Comparison of ENCODE assay signal across 19 mouse cellular contexts in the genomic region with DNA sequence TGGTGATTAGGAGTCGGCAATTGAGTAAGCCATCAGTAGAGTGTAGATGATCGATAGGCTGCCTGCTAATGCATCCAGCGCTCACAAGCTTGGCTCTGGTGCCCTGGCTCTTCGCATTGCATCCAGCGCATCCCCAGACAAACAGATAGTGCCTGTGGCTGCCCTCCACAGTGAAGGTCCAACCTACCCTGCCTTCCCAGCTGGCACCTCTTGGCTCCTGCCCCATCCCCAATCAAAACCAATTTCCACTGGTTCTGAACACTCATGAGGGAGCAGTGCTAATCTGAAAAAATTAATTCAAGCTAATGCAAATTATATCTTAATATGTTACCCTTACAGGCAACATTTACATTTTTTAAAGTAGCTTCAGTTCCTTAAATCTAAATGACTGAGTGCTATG. TPM values are rescaled to one million over a fixed set of nuclear protein-coding genes. Genes with fewer than 3 reads are reported as not detected.
DNase-seq lines count a peak whose midpoint lies in the region; ATAC-seq lines count a peak whose summit lies in the region.
"Had no signal": no experiment of that assay in that cellular context is flagged by ENCODE, and none has a peak within 500 bp of the region (broad histone marks: within the 10 kb centered on the region; RNA-seq: fewer than 3 reads in every experiment).

No protein-coding gene starts in this region.

- no peak overlapping the region for H3K9ac ChIP-seq in hindbrain, embryonic 15.5 days
- no peak overlapping the region for H3K9ac ChIP-seq in hindbrain, embryonic 13.5 days
- H3K9ac ChIP-seq: embryonic facial prominence, embryonic 13.5 days; embryonic facial prominence, embryonic 15.5 days; forebrain, embryonic 12.5 days had no signal

- WGBS in hindbrain, embryonic 15.5 days: 64% methylated on average over 5 of the region's 5 CpGs
- WGBS in hindbrain, embryonic 13.5 days: 83% methylated on average over 5 of the region's 5 CpGs

- H3K4me2 ChIP-seq in hindbrain, embryonic 15.5 days: no peak overlapping the region
- no peak overlapping the region for H3K4me2 ChIP-seq in hindbrain, embryonic 13.5 days
- H3K4me2 ChIP-seq: embryonic facial prominence, embryonic 13.5 days; embryonic facial prominence, embryonic 15.5 days; forebrain, embryonic 12.5 days had no signal

- H3K27ac ChIP-seq in hindbrain, embryonic 15.5 days (replicated peaks): no peak overlapping the region
- no peak overlapping the region for H3K27ac ChIP-seq in hindbrain, embryonic 13.5 days
- H3K27ac ChIP-seq: embryonic facial prominence, embryonic 13.5 days; embryonic facial prominence, embryonic 15.5 days; forebrain, embryonic 10.5 days; forebrain, embryonic 12.5 days had no signal

- H3K9me3 ChIP-seq in hindbrain, embryonic 15.5 days: no peaks in the 10 kb centered on the region
- H3K9me3 ChIP-seq in hindbrain, embryonic 13.5 days: 0 out of 2 replicates have a peak, but pooled peaks cover 4% of the 10 kb centered on the region
- H3K9me3 ChIP-seq: embryonic facial prominence, embryonic 13.5 days; embryonic facial prominence, embryonic 15.5 days; forebrain, embryonic 10.5 days; forebrain, embryonic 12.5 days had no signal

- peak; percentile 29 to 34 for DNase-seq in cerebellum, postnatal 14 days
- DNase-seq in cerebellum, adult 9-10 months: no peak
- DNase-seq: adrenal gland, adult 2 months; adrenal gland, postnatal 10 days; adrenal gland, postnatal 25 days; cerebellum, adult 11 months; cerebellum, adult 18-20 months; cerebellum, adult 8-10 months; cerebellum, postnatal 25 days; embryo, embryonic 11 days had no signal

- ATAC-seq in hindbrain, embryonic 15.5 days (ENCODE audit: low FRiP score, low read depth): 0 out of 2 replicates have a peak, but pooled peaks have one; percentile 19
- no peak for ATAC-seq in hindbrain, embryonic 13.5 days (ENCODE audit: low FRiP score)
- ATAC-seq: forebrain, embryonic 14.5 days; forebrain, embryonic 16.5 days had no signal

- no peaks in the 10 kb centered on the region for H3K27me3 ChIP-seq in hindbrain, embryonic 15.5 days
- no peaks in the 10 kb centered on the region for H3K27me3 ChIP-seq in hindbrain, embryonic 13.5 days
- H3K27me3 ChIP-seq: embryonic facial prominence, embryonic 13.5 days; embryonic facial prominence, embryonic 15.5 days; forebrain, embryonic 12.5 days had no signal

- H3K4me1 ChIP-seq in hindbrain, embryonic 15.5 days (replicated peaks): peaks cover 12% of the 10 kb centered on the region
- H3K4me1 ChIP-seq in hindbrain, embryonic 13.5 days (replicated peaks): peaks cover 13% of the 10 kb centered on the region; the same call in 1 of the 2 replicates
- H3K4me1 ChIP-seq: embryonic facial prominence, embryonic 13.5 days; embryonic facial prominence, embryonic 15.5 days; forebrain, embryonic 12.5 days had no signal

- H3K4me3 ChIP-seq in hindbrain, embryonic 15.5 days: no peak overlapping the region
- H3K4me3 ChIP-seq in hindbrain, embryonic 13.5 days: no peak overlapping the region
- H3K4me3 ChIP-seq: embryonic facial prominence, embryonic 13.5 days; embryonic facial prominence, embryonic 15.5 days; erythroblast, embryonic 14.5 days; forebrain, embryonic 10.5 days; forebrain, embryonic 12.5 days had no signal

- H3K36me3 ChIP-seq in hindbrain, embryonic 15.5 days: no peaks in the 10 kb centered on the region
- H3K36me3 ChIP-seq in hindbrain, embryonic 13.5 days: no peaks in the 10 kb centered on the region
- H3K36me3 ChIP-seq: embryonic facial prominence, embryonic 13.5 days; embryonic facial prominence, embryonic 15.5 days; forebrain, embryonic 10.5 days; forebrain, embryonic 12.5 days had no signal

RNA-seq across cellular contexts. Expression of gene Rpl10-ps3, which starts 25.3 kb away (rescaled TPM):
- polyA plus RNA-seq in hindbrain, embryonic 15.5 days (2015; fragmentation: Nextera tagmentation; extraction: Ambion mirVana): 121 and 140 TPM in 2 replicates
- polyA plus RNA-seq in hindbrain, embryonic 13.5 days (2015; fragmentation: Nextera tagmentation; extraction: Ambion mirVana): 142 and 149 TPM in 2 replicates
